11 mouse cellular contexts compared by ENCODE assay signal in the genomic region with DNA sequence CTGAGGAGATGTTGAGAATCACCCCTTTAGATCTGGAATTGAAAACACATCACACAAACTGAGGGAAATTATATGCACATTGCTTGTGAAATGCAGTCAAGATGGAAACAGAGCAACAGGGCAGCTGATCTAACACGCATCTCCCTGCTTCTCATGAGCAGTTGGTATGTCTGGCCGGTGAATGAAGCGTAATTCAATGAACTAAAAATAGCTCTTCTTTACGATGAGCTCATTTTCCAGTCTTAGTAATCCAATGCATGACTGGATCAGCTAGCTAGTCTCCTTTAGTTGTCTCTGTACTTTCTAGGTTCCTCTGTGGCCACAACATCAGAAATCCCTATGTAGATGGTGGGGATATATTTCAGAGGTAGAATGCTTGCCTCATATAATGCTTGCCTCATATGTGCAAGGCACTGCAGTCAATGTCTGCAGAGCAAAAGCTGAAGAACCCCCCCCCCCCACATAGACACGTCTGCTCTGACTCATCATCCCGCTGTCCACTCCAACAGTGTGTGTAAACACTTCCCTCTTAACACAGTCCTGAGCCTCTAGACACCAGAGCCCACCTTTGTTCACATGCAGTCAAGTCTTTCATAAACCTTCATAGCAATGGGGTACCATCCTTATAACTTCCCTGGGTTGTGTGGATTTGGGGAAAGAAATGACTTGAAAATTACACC. TPM values are rescaled to one million over a fixed set of nuclear protein-coding genes. Genes with fewer than 3 reads are reported as not detected.
DNase-seq lines count a peak whose midpoint lies in the region; ATAC-seq and TF ChIP-seq lines count a peak whose summit lies in the region.
"Had no signal": no experiment of that assay in that cellular context is flagged by ENCODE, and none has a peak within 500 bp of the region (broad histone marks: within the 10 kb centered on the region; RNA-seq: fewer than 3 reads in every experiment).

No protein-coding gene starts in this region.

- H3K27me3 ChIP-seq in CH12.LX (replicated peaks): no peaks in the 10 kb centered on the region

- no peak for TF ChIP-seq RAD21 in CH12.LX (IDR thresholded peaks at IDR 0.05; ENCODE audit: low read depth, low read length)

- no peak overlapping the region for H3K27ac ChIP-seq in CH12.LX (ENCODE audit: insufficient read depth, low read depth)

- H3K4me1 ChIP-seq in CH12.LX (ENCODE audit: control insufficient read depth in 1 of 2, insufficient read depth in 2 of 2): peaks cover 5 to 20% of the 10 kb centered on the region in 2 experiments; a peak in 3 of 4 replicates

- dilution Hi-C loops in CH12.LX (cut with MboI; ENCODE audit: extremely low pct_ligation_motif_present, extremely low pct_unique_long_range_greater_than_20kb, low sequenced_read_pairs): no loop called here

- DNase-seq in heart, adult 18-20 months: peak; percentile 13 to 22
- no peak for DNase-seq in heart, postnatal 36 days
- peak; percentile 51 for DNase-seq in CH12.LX (ENCODE audit: extremely low read depth)
- DNase-seq in cerebellum, adult 9-10 months: peak; percentile 57
- DNase-seq in heart, postnatal 4 days: peak; percentile 6
- DNase-seq in urinary bladder, postnatal 10 days (ENCODE audit: low spot score): no peak
- DNase-seq in left cerebral cortex, adult 11 months (ENCODE audit: low spot score): no peak
- DNase-seq: kidney, adult 18-20 months had no signal

- TF ChIP-seq POLR2A in CH12.LX (IDR thresholded peaks at IDR 0.05; ENCODE audit: low read depth, low read length): no peak

- H3K79me2 ChIP-seq in CH12.LX (replicated peaks; ENCODE audit: control insufficient read depth, extremely low read depth, insufficient read depth, poor library complexity, severe bottlenecking): no peaks in the 10 kb centered on the region; the same call in 1 of the 2 replicates

- in situ Hi-C loops in CH12.LX (cut with MboI; ENCODE audit: low pct_ligation_motif_present, low pct_unique_long_range_greater_than_20kb, low sequenced_read_pairs): loop anchor here (25.0 kb wide), 1 partner anchor 242 kb away; no protein-coding TSS in a partner anchor

- intact Hi-C loops in heart, postnatal 36 days (cut with DNase I): no loop called here

- H3K4me3 ChIP-seq in CH12.LX (replicated peaks in 1 of 3; ENCODE audit: low read depth in 2 of 3, low read length in 2 of 3, poor library complexity in 1 of 3): no peak overlapping the region

- peak; percentile 31; the same call in 1 of the 2 replicates for TF ChIP-seq EP300 in CH12.LX (IDR thresholded peaks at IDR 0.05; ENCODE audit: low read length)

- no peak for TF ChIP-seq CTCF in CH12.LX (conservative IDR thresholded peaks at IDR 0.05 in 1 of 2, IDR thresholded peaks at IDR 0.05 in 1 of 2; ENCODE audit: low read depth in 2 of 2, low read length in 2 of 2)

- H3K9ac ChIP-seq in CH12.LX (ENCODE audit: insufficient read depth, low read depth): no peak overlapping the region

- no peak for ATAC-seq in granulocyte monocyte progenitor cell, adult 5-6 weeks (replicated peaks; ENCODE audit: poor library complexity, severe bottlenecking)

- H3K4me2 ChIP-seq in CH12.LX (ENCODE audit: insufficient read depth, low read depth, poor library complexity, severe bottlenecking): no peak overlapping the region

- no peaks in the 10 kb centered on the region for H3K9me3 ChIP-seq in CH12.LX (replicated peaks; ENCODE audit: low read length)

- H3K36me3 ChIP-seq in CH12.LX (replicated peaks in 1 of 2; ENCODE audit: control insufficient read depth in 1 of 2, insufficient read depth in 1 of 2, low read length in 1 of 2): peaks cover 11 to 66% of the 10 kb centered on the region in 2 experiments

TF ChIP-seq in CH12.LX, 34 proteins besides CTCF, POLR2A, EP300 and RAD21:
- TF ChIP-seq CHD1 (IDR thresholded peaks at IDR 0.05; ENCODE audit: low read depth, low read length) (no peak), ELF1 (IDR thresholded peaks at IDR 0.05; ENCODE audit: low read depth, low read length) (no peak), USF1 (IDR thresholded peaks at IDR 0.05; ENCODE audit: low read depth, low read length) (no peak), MEF2A (IDR thresholded peaks at IDR 0.05; ENCODE audit: borderline replicate concordance, low read depth, low read length) (peak; percentile 68; the same call in 1 of the 2 replicates), UBTF (IDR thresholded peaks at IDR 0.05; ENCODE audit: low read depth, low read length) (no peak), NELFE (IDR thresholded peaks at IDR 0.05; ENCODE audit: low read depth, low read length) (no peak), MAX (IDR thresholded peaks at IDR 0.05; ENCODE audit: low read length) (no peak), CHD2 (IDR thresholded peaks at IDR 0.05; ENCODE audit: low read length) (no peak), ETS1 (conservative IDR thresholded peaks at IDR 0.05; ENCODE audit: low read depth, low read length) (peak; percentile 46), SMC3 (IDR thresholded peaks at IDR 0.05; ENCODE audit: low read depth, low read length) (no peak), JUN (IDR thresholded peaks at IDR 0.05; ENCODE audit: insufficient read depth, low read depth, low read length) (peak; percentile 58; the same call in 1 of the 2 replicates), POLR2AphosphoS2 (IDR thresholded peaks at IDR 0.05; ENCODE audit: low read depth, low read length) (no peak)

RNA-seq across cellular contexts. Expression of a gene that starts 34.9 kb away (rescaled TPM):
- 10 to 100 TPM; 55.2 to 55.4 TPM for total RNA-seq in heart, adult 18-20 months (2021)
- total RNA-seq in heart, postnatal 36 days (2021): 10 to 100 TPM; 54.1 to 56.6 TPM
- 57.9 and 60.5 TPM in 2 replicates for total RNA-seq in CH12.LX (2012; rRNA removed)
- total RNA-seq in CH12.LX (2014; rRNA removed): 53.3 and 55.4 TPM in 2 replicates
- polyA plus RNA-seq in CH12.LX (2012; ENCODE audit: insufficient read length, low read depth): 62.9 and 69.5 TPM in 2 replicates
- 10 to 100 TPM; 72.4 to 82.2 TPM for total RNA-seq in heart, postnatal 4 days (2021)
- 52.5 and 87.5 TPM in 2 replicates for total RNA-seq in granulocyte monocyte progenitor cell, adult 5-6 weeks (2014; fragmentation: Nextera tagmentation)
- total RNA-seq in granulocyte monocyte progenitor cell, adult 5-6 weeks (2017): 34.0 and 38.0 TPM in 2 replicates
- total RNA-seq: MEL had no signal

RNA-seq across cellular contexts. Expression of a gene that starts 49.4 kb away (rescaled TPM):
- not detected for total RNA-seq in heart, adult 18-20 months (2021)
- not detected for total RNA-seq in heart, postnatal 36 days (2021)
- total RNA-seq in CH12.LX (2012; rRNA removed): not detected in 2 replicates
- not detected in 2 replicates for total RNA-seq in CH12.LX (2014; rRNA removed)
- polyA plus RNA-seq in CH12.LX (2012; ENCODE audit: insufficient read length, low read depth): not detected in 2 replicates
- 1 to 10 TPM in 1 of 2 experiments, not detected in 1; 1.8 TPM for total RNA-seq in heart, postnatal 4 days (2021)
- total RNA-seq in granulocyte monocyte progenitor cell, adult 5-6 weeks (2014; fragmentation: Nextera tagmentation): not detected in 2 replicates
- not detected in 2 replicates for total RNA-seq in granulocyte monocyte progenitor cell, adult 5-6 weeks (2017)
- total RNA-seq: left cerebral cortex, postnatal 25 days; MEL had no signal

Comparison
In these comparisons a context has a peak if more than half of its experiments do, and no peak if none do; other contexts are left out.
1. DNase-seq: peak in heart, adult 18-20 months (2 of 2), CH12.LX (single experiment), cerebellum, adult 9-10 months (single experiment) and heart, postnatal 4 days (single experiment); none in heart, postnatal 36 days (0 of 2), urinary bladder, postnatal 10 days (single experiment) and left cerebral cortex, adult 11 months (single experiment).